Mouse (Mus musculus): ENCODE data around the gene Prdm1.

Prdm1 gene

DNA sequence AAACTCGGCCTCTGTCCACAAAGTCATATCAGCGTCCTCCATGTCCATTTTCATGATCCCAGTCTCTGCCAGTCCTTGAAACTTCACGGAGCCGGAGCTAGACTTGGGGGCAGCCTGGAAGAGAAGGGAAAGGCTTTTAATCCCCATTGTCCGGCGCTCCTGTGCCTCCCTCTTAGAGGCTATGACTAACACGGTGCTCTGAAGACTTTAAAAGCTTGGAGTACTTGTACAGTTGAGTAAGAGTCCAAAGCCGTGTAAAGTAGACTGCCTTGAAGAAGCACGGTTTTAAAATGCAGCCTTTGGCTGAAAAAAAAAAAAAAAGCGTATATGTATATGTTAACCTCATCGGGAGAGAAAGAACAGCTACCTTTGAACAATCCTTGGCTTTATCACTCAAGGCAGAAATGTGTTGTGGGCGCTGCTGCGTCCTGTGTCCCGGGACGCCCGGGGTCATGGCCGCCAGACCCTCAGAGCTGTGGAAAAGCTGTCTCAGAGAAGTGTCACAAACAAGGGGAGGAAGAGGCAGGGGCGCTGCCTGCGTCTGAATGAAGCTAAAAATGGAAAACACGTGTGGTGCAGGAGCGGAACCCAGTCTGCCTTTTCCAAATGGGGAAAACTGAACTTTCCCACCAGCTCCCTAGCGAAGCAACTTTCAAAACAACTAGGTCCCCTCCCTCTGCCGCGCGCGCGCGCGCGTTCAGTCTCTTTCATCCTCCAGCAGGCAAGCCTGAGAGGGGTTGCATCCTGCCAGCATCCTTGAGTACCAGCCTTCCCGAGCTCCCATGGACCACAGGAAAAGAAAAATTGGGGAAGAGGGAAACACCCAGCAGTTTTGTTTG lies 71.3 kb downstream of the Prdm1 start:
- no peak for DNase-seq

DNA sequence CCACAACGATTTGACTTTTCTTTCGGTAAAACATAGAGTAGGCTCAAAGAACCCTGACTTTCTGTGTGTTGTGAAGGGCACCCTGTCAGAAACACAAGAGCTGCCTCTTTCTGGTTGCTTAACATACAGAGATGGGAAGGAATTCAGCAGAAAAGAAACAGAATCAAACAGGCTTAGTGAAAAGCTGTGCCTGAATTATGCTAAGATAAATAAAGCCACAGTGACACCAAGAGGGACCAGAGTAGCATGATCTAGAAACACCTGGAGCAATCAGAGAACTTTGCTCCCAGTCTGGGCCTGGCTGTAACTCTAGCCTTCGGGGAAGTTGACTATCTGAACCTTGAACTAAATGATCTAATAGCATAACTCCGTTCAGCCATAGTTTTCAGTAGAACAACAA lies 73.5 kb downstream of the Prdm1 start:
- no peak for DNase-seq

DNA sequence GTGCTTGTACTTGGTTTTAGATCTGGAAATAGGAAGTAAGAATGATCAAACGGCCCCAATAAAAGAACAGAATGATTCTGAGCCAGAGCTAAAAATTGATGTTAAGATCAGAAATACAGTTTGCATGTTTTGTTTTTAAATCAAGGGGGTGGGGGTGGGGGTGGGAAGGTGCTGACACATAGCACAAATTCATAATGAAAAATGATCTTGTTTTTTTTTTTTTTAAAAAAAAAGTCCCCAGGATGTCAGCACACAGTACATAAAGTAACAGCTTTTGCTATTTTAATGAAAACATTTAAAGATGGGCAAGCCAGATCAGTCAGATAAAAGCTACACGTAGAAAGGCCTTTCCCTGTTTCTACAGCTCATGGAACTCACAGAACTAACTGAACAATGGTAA lies 74.2 kb downstream of the Prdm1 start:
- DNase-seq = no peak

DNA sequence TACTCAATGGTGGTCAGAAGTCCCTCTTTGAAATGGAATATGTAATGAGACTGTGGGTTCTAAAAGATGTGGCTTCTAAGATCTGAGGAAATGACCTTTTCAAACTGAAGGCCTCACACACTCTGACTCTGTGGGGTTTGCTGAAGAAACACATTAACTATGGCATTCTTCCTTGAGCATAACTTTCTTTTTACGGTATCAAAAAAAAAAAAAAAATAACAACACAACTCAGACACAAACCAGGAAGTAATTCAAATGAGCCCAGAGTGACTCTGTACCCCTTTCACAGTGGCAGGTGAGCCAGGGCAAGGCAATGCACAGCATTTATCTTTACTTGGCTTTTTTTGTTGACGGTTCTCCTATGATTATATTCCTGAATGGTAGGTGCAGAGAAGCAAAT lies 77.5 kb downstream of the Prdm1 start:
- DNase-seq = no peak

DNA sequence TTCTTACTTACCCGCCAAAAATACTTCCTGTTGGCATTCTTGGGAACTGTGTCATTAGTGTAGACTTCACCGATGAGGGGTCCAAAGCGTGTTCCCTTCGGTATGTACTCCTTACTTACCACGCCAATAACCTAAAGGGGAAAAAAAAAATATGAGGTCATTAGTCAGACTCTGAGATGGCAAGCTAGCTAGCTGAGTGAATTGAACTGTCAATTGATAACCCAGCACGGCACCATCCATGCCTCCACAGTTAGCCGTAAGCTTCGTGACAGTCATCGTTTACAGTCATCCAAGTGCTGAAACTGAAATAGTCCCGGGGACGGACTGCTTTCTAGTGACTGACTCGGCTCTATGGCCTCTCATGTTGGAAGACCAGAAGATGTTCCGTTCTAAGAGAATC lies 78.2 kb downstream of the Prdm1 start:
- no peak for DNase-seq

DNA sequence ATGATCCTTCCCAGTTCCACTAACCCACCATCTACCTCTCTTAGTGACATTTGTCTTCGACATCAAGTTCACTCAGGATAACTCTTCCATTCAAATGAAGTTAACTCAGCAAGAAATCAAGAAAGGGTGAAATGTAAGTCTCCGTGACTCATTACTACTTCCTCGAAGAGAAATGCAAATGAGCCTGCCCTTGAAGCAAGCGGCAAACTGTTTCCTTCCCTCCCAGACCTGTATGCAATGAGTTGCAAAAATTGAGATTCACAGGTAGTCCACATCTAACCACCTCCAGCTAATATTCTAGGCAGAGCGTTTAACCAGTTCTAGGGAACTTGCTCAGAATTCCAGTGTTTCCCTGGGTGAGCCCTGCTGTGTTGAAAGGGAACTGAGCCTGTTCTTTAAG lies 78.6 kb downstream of the Prdm1 start:
- DNase-seq = no peak

DNA sequence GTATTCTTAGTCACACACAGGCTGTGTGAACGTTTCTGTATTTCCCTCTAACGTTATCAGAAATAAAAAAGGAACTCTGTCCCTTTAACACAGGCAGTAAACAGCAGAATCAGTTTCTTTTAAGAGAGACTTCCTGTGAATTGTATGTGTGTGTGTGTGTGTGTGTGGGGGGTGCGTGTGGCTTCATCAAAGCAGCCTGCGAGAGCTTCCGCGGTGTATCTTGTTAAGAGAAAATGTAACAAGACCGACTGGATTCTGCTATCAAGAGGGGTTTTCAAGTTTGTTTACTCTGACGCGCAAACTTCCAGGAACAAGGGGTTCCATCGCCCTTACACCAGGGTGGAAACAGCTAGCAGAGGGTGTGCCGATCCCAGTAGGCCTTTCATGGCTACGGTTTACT lies 80.1 kb downstream of the Prdm1 start:
- DNase-seq = no peak

DNA sequence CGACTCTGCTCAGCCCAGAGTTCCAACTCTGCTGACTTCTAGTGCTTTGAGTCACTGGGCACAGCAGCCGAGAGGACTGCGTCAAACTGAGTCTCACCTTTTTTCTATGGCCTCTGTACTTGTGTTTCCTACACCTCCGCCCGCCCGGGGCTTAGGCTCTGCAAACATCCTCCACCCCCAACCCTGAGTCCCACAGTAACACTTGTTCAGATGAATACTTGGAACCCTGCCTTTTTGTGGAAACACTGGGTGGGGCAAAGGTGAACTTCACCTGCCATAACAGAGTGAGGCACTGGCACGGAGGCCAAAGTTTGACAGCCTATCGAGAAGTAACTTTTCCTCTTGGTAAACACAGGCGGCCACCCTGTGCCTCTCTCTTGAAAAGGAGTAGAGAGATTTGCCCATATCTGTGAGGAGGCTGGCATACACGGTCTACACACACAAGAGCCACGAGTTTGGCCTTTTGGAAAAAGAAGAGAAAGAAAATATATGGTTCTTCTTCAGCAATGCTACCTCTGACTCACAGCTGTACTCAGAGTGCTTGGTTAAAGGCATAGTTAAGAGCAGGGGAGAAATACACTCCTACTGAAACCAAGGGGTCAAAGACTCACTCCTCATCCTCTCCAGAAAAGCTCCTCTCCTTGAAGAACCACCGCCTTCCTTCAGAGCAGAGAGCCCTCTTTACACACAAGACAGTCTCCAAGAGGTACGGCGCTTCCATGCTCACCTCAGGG lies 80.7 kb downstream of the Prdm1 start:
- no peak for DNase-seq

DNA sequence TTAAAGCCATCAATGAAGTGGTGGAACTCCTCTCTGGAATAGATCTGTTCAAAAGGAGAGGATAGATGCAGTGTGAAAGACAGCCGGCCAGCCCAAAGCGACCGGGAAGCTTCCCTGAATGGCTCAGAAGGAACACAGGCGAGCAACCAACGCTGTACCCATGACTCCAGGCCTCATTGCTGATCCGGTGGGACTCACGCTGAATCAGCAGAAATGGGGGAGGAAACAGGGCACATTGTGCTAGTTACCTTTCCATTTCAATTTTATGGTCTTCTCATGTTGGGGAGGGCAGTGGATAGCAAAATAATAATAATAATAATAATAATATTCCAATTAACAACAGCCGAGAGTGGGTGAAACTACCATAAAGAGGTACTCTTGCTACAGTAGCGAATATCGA lies 81.3 kb downstream of the Prdm1 start:
- no peak for DNase-seq

DNA sequence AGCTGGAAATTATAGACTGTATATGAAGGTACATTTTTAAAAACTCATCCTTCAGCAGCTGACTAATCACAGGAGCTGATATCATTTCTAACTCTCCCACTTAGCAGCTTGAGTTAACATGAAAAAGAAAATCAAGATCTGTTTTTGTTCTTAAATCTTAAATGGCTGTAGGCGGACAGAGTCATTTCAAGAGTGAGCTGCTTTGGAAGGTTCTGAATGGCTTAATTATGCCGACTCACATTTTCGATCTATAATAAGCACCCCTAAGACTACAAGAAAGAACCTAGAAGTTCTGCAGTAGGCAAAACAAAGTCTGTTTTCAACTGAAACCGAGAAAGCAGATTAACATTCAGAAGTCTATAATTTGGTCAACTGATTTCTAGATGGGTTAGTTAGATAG lies 83.9 kb downstream of the Prdm1 start:
- DNase-seq = no peak

DNA sequence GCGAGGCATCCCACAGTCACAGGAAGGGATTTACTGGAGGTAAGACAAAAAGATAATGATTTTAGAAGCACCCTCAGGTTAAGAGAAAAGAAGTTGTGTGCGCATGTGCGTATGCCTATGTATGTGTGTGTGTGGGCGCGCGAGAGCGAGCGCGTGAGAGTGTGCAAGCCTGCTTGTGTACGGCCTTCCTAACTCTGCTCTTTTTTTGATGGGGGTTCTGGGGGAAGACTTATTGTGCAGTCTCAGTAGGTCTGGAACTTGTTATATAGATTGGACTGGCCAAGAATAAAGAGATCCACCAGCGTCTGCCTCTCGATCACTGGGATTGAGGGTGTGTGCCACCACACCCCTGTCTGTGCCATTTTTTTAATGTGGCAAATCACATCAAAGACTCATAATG lies 84.6 kb downstream of the Prdm1 start:
- no peak for DNase-seq

DNA sequence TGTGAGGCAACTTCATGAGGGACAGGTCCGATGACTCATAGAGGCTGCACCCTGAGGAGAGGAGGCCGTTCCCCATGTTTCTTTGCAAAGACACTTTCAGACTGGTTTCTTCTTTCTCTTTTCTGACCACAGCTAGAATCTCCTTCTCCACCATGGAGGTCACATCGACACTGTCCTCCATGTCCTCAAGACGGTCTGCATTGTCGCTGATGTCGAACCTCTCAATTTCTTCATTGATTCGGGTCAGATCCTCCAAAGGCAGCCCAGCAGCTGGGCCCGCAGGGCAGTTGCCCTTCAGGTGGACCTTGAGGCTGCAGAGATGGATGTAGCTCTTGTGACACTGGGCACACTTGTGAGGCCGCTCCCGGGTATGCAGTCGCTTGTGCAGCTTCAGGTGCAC lies 88.6 kb downstream of the Prdm1 start:
- DNase-seq = no peak

DNA sequence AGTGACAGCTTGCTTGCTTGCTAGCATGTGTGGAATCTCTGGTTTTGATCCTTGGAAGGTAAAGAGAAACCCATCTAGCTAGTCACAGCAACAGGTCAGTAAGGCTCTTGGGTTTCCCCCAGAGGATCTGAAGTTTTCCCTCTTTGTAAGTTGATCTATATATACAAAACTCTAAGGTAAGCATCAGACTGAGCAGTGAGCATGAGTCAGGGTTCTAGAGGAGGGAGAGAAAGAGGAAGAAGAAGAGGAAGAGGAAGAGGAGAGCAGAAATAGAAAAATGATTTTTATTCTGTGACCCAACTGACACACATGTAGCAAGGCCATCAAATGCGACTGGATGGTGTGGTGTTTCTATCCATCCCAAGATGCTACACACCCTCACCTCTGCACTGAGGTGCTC lies 90.7 kb downstream of the Prdm1 start:
- no peak for DNase-seq

DNA sequence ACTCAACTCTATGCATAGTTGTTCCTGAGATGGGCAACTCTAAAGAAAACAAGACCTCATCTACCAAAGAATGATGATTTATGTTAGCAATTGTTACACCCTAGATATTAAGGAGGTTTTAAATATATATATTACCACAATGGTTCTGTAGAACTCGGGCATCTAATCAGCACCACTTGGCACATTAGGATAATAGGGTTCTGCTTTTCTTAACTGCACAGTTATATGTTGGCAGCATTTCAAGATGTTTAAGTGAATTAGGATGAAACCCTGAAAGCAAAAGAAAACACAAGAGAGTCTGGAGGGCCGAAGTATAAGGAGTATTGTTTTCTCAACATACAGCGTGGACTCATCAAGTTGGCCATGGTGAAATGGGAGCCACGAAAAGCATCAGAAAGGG lies 92.3 kb downstream of the Prdm1 start:
- DNase-seq = no peak

DNA sequence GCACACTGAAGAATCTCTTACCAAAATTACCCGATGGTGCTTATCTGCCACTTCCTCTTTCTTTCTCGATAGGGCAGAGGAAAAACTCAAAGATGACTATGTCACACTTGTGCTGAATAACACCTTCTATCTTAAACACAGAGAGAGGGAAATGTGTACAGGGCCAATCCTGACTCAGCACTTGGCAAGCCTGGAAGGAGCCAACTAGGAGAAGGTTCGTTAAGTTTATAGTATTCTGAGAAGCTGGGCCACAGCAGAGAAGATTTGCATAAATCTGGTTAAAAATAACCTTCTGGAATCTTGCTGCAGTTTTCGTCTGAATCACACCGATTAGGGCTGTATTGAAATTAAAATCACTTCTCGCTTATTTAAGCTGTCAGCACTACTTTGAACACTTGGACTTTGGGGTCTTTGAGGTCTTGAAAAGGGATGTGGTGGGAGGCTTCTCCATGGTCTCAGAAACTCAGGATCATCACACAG lies 93.6 kb downstream of the Prdm1 start:
- no peak for DNase-seq

DNA sequence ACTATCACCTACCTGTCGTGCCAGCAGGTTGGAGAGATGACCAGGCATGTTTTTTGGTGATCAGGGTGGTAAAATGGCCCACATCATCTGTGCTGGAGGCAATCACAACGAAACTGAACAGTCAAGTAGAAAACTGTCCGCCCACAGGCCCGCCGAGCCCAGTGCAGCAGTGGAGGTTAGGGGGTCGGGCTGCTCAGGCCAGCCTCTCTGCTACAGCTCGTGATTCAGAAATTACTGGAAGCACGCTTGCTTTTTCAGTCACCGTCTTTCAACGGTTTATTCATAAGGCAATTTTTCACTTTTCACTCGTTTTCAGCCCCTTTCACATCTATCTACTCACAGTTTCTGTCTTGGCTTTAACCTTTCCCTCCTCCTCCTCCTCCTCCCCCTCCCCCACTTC lies 96.1 kb downstream of the Prdm1 start:
- no peak for DNase-seq

DNA sequence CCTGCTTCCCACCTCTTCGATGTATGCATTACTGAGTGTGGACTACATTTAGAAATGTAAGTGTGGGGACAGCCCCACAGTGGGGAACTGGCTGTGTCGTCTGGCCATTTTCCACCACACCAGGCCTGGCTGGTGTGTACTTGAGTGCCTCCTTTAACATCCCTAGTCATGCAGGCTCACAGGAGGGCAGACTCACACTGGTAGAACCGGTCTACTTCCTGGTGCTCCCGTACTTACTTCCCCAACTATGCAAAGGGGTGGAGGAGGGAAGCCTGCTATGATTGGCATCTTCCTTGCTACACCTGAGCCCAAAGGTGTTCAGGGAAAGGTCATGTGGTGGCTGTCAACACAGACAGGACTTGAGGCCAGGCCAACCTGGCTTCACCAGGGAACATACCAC lies 96.6 kb downstream of the Prdm1 start:
- no peak for DNase-seq

DNA sequence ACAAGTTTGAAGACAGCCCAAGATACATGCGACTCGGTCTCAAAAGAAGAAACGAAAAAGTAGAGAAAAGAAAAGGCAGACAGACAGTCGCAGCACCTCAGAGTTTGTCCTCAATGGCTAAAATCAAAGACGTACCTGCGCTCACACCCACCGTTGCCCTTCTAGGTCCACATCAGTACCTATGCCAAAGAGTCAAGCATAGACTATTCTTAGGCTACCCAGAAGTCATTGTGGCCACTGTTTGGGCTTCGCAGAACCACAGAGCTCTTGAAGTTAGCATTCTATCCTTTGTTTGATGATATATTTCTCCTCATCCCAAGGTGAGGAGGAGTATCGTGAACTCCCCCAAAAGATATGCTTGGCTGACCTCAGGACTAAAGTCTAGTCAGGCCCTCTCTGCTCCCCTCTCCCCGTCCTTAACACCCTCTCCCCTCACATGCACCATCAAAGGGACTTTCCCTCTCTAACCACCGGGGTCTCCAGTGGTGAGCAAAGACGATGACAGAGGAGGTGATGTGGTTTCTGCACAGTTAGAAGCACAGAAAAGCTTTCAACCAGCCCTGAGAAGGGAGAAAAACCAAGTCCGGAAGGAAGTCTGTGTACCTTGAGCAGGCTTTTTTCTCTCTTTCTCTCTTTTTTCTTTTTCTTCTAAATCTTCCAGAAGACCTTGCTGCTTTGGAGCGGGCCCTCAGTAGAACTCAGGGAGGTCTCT lies 99.0 kb downstream of the Prdm1 start:
- DNase-seq = no peak

DNA sequence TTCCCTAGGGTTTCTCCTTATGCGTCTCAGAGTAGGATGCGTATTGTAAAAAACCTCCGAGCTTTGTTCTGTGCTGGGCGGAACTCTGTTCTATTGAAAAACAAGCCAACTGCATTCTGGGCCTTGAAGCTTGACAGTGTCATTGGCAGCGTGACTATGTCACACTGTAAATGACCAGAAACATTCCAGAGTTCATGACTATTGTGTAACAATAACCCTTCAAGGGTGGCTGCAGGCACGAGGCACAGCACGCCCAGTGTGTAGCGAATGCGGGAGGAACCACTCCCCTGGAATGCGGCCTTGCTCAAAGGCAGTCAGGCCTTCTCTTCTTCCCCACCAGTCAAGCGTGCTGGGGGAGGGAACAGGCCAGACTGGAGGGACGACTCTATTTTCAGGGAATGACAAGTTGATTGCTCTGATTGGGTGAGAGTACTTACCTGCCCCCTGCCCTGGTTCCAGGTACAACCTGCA lies 100.4 kb downstream of the Prdm1 start:
- DNase-seq = no peak

DNA sequence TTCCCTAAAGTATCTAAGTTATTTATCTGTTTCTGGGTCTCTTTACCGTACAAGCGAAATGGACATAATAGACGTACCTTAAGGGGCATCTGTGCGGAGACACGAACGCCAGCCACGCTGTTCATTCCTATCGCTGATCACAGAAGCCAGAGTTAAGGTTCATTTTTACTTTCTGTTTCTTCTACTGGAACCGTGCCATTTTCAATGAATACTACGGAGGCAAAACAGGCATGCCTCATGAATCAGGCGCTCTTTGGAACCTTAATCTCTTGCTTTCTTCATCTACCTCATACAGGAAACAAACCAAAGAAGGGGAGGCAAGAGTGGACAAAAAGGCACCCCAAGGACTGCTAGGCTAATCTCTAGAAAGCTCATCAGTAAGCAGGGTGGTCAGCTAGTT lies 100.9 kb downstream of the Prdm1 start:
- no peak for DNase-seq

DNA sequence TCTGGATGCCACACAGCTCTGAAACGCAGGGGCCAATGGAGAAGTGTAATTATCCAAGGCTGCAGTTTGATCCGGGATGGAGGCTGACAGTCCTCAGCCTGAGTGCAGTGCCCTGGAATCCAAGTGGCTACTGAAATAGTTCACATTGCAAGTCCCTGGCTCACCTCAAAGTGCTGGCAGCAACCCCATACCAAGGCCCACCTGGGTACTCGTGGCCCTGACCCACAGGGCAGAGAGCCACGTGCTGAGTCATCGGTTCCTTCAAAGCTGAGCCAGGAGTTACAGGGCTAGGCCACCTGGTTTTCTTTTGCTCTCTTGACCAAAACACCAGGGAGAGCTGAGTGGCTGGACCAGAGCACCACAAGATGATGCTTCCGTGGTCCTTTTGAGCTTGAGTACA lies 103.3 kb downstream of the Prdm1 start:
- no peak for DNase-seq

DNA sequence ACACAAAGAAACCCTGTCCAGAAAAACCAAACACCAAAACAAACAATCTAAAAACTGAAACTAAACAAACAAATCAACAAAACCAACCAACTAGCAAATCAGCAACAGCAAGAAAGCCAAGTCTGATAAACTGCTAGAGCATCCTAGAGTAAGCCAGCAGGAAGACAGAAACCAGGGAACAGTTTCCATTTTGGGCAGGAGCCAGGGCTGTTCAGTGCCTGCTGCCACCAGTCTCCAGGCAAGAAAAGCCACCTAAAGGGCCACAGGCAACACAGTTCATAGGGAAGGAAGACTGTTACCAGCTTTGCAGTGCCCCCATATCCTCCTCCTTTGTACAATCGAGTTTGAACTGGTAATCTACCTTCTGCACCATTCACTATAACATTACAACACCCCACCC lies 106.4 kb downstream of the Prdm1 start:
- no peak for DNase-seq

DNA sequence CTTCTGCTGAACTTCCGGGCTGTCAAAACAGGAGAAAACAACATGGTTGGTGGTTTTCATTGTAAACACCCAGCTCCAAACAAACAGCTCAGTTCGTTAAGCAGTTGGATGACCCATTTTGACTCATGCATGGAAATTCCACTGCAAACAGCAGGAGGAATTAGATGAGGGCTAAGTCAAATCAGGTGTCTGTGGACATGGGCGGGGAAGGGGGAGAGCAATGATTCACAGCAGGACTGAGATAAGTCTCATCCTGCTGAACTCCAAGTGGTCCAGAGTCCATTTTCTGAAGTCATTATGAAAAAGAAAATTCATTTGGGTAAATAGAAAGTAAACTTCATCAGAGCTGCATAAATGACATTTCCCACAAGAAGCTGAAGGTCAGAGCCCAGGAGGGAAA lies 108.1 kb downstream of the Prdm1 start:
- no peak for DNase-seq

DNA sequence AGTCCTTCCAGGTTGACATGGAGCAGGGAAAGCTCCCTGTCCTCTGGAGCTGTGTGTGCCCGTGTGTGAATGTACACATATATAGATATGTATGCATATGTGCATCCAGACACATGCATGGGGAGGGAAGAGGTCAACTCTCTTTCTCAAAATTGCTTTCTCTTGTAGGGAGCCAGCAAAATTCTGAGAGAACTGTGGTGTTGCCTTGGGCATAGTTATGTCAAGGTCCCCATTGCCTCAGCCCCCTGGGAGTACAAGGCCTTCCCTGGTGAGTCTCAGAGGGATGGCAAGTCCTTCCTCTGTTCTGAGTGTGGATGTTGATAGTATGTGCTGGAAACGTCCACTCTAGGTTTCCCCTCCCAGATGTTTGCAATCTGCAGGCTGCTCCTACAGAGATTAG lies 109.4 kb downstream of the Prdm1 start:
- no peak for DNase-seq
